8 mouse cellular contexts compared by ENCODE assay signal in genomic region chr9:53673571-53673970, GRCm38 (mm10). TPM values are rescaled to one million over a fixed set of nuclear protein-coding genes. Genes with fewer than 3 reads are reported as not detected.
DNase-seq lines count a peak whose midpoint lies in the region; TF ChIP-seq lines count a peak whose summit lies in the region.

No protein-coding gene starts in this region.

- DNase-seq in 3134 (ENCODE audit: extremely low read depth, insufficient read length, low spot score) (peak; percentile 42), CH12.LX (ENCODE audit: extremely low read depth) (peak; percentile 85), liver (peak; percentile 79)
- peak; percentile 69 for DNase-seq in c-Kit-positive CD71-negative TER-119-negative erythroid progenitor cells, embryonic 14.5 days (ENCODE audit: low read depth)
- DNase-seq in forelimb bud, embryonic 11.5 days (ENCODE audit: low read depth, low spot score): peak; percentile 68
- peak; percentile 70 to 90 for DNase-seq in kidney, adult 8-10 months
- DNase-seq in ovary, postnatal 10 days (ENCODE audit: low spot score): peak; percentile 8
- peak; percentile 82 for DNase-seq in thymus, postnatal 0 days (ENCODE audit: low spot score)

- no peak for TF ChIP-seq POLR2A in CH12.LX (IDR thresholded peaks at IDR 0.05; ENCODE audit: low read depth, low read length)

- H3K79me2 ChIP-seq in CH12.LX (replicated peaks; ENCODE audit: control insufficient read depth, extremely low read depth, insufficient read depth, poor library complexity, severe bottlenecking): no peaks in the 10 kb centered on the region; the same call in none of the 2 replicates

- in situ Hi-C loops in CH12.LX (cut with MboI; ENCODE audit: low pct_ligation_motif_present, low pct_unique_long_range_greater_than_20kb, low sequenced_read_pairs): loop anchor here (10.0 kb wide), 1 partner anchor 419 kb away; no protein-coding TSS in a partner anchor

- dilution Hi-C loops in CH12.LX (cut with MboI; ENCODE audit: extremely low pct_ligation_motif_present, extremely low pct_unique_long_range_greater_than_20kb, low sequenced_read_pairs): no loop called here

- peaks cover 2% of the 10 kb centered on the region for H3K9me3 ChIP-seq in CH12.LX (replicated peaks; ENCODE audit: low read length)

- H3K27ac ChIP-seq in CH12.LX (ENCODE audit: insufficient read depth, low read depth): no peak overlapping the region

- H3K4me3 ChIP-seq in CH12.LX (replicated peaks in 1 of 3; ENCODE audit: low read depth in 2 of 3, low read length in 2 of 3, poor library complexity in 1 of 3): no peak overlapping the region

- no peak for TF ChIP-seq EP300 in CH12.LX (IDR thresholded peaks at IDR 0.05; ENCODE audit: low read length)

- peaks cover 2 to 9% of the 10 kb centered on the region in 2 experiments; a peak in 2 of 4 replicates for H3K4me1 ChIP-seq in CH12.LX (ENCODE audit: control insufficient read depth in 1 of 2, insufficient read depth in 2 of 2)

- TF ChIP-seq CTCF in CH12.LX (conservative IDR thresholded peaks at IDR 0.05 in 1 of 2, IDR thresholded peaks at IDR 0.05 in 1 of 2; ENCODE audit: low read depth in 2 of 2, low read length in 2 of 2): peak; percentile 85 to 90

- no peaks in the 10 kb centered on the region for H3K36me3 ChIP-seq in CH12.LX (replicated peaks in 1 of 2; ENCODE audit: control insufficient read depth in 1 of 2, insufficient read depth in 1 of 2, low read length in 1 of 2)

- H3K4me2 ChIP-seq in CH12.LX (ENCODE audit: insufficient read depth, low read depth, poor library complexity, severe bottlenecking): no peak overlapping the region

- peak; percentile 91 for TF ChIP-seq RAD21 in CH12.LX (IDR thresholded peaks at IDR 0.05; ENCODE audit: low read depth, low read length)

- H3K27me3 ChIP-seq in CH12.LX (replicated peaks): no peaks in the 10 kb centered on the region

- H3K9ac ChIP-seq in CH12.LX (ENCODE audit: insufficient read depth, low read depth): no peak overlapping the region

TF ChIP-seq in CH12.LX, 34 proteins besides CTCF, POLR2A, EP300 and RAD21:
- no peak for TF ChIP-seq TBP (conservative IDR thresholded peaks at IDR 0.05; ENCODE audit: low read depth, low read length)
- 0 out of 2 replicates have a peak, but pooled peaks have one; percentile 13 for TF ChIP-seq ZNF384 (IDR thresholded peaks at IDR 0.05; ENCODE audit: low read depth, low read length)
- peak; percentile 58 for TF ChIP-seq SMC3 (IDR thresholded peaks at IDR 0.05; ENCODE audit: low read depth, low read length)
- TF ChIP-seq PAX5 (IDR thresholded peaks at IDR 0.05; ENCODE audit: low read length): no peak
- no peak for TF ChIP-seq POLR2AphosphoS2 (IDR thresholded peaks at IDR 0.05; ENCODE audit: low read depth, low read length)
- TF ChIP-seq KAT2A (IDR thresholded peaks at IDR 0.05; ENCODE audit: insufficient replicate concordance, low read length): no peak
- TF ChIP-seq MXI1 (IDR thresholded peaks at IDR 0.05; ENCODE audit: low read depth, low read length): no peak
- TF ChIP-seq MAFK (IDR thresholded peaks at IDR 0.05; ENCODE audit: insufficient replicate concordance, low read length): no peak
- TF ChIP-seq IRF4 (IDR thresholded peaks at IDR 0.05; ENCODE audit: low read depth, low read length): no peak
- no peak for TF ChIP-seq ETS1 (conservative IDR thresholded peaks at IDR 0.05; ENCODE audit: low read depth, low read length)
- TF ChIP-seq CHD1 (IDR thresholded peaks at IDR 0.05; ENCODE audit: low read depth, low read length): no peak
TF ChIP-seq in CH12.LX: peak in this region for 2.

RNA-seq across cellular contexts. Expression of gene Cul5, which starts 3.8 kb away (rescaled TPM):
- total RNA-seq in CH12.LX (2012; rRNA removed): 21.0 and 25.4 TPM in 2 replicates
- total RNA-seq in CH12.LX (2014; rRNA removed): 43.8 and 49.5 TPM in 2 replicates
- polyA plus RNA-seq in CH12.LX (2012; ENCODE audit: insufficient read length, low read depth): 33.7 and 37.3 TPM in 2 replicates
- 30.3 and 34.5 TPM in 2 replicates for polyA plus RNA-seq in thymus, postnatal 0 days (2015; fragmentation: Nextera tagmentation; extraction: Ambion mirVana)

RNA-seq across cellular contexts. Expression of gene Rab39, which starts 32.5 kb away (rescaled TPM):
- total RNA-seq in CH12.LX (2012; rRNA removed) (2.1 and 2.4 TPM in 2 replicates), CH12.LX (2014; rRNA removed) (2.7 and 2.8 TPM in 2 replicates)
- polyA plus RNA-seq in CH12.LX (2012; ENCODE audit: insufficient read length, low read depth): 0.91 and 1.00 TPM in 2 replicates
- 0.39 and 0.42 TPM in 2 replicates for polyA plus RNA-seq in thymus, postnatal 0 days (2015; fragmentation: Nextera tagmentation; extraction: Ambion mirVana)

Comparison
In these comparisons a context has a peak if more than half of its experiments do, and no peak if none do; other contexts are left out.
1. DNase-seq: peak in every context shown above with its lines; median percentile 85 in CH12.LX; 82 in thymus, postnatal 0 days; 80 in kidney, adult 8-10 months; 79 in liver; 69 in c-Kit-positive CD71-negative TER-119-negative erythroid progenitor cells, embryonic 14.5 days; 68 in forelimb bud, embryonic 11.5 days; 42 in 3134; 8 in ovary, postnatal 10 days.